Mouse (Mus musculus) G1E-ER4 (cell line): ENCODE data around the gene Stat5b. TPM values are rescaled to one million over a fixed set of nuclear protein-coding genes. Genes with fewer than 3 reads are reported as not detected.

Experiments used
- GATA1 ChIP-seq: IDR thresholded peaks from one replicate; pipeline ENCODE4 v1.8.0; 2012; ENCODE audit warnings: low read length, inconsistent platforms
- polyA plus RNA-seq: library from polyadenylated mRNA; stranded (reverse); fragments of >175 nt; gene quantifications from 2 replicates; pipeline ENCODE4 v1.2.3, GENCODE M21; 2012

The Stat5b gene
- polyA plus RNA-seq, 1 experiment = 31.7 TPM

- no peak for TF ChIP-seq GATA1
These were observed 100.4 kb downstream of the Stat5b start for GRCm38 (mm10) chr11:100750127-100750526.

- TF ChIP-seq GATA1 = no peak
These were observed 101.1 kb downstream of the Stat5b start for GRCm38 (mm10) chr11:100749469-100749868.

- TF ChIP-seq GATA1 = no peak
These were observed 101.9 kb downstream of the Stat5b start for GRCm38 (mm10) chr11:100748620-100749019.

DNA sequence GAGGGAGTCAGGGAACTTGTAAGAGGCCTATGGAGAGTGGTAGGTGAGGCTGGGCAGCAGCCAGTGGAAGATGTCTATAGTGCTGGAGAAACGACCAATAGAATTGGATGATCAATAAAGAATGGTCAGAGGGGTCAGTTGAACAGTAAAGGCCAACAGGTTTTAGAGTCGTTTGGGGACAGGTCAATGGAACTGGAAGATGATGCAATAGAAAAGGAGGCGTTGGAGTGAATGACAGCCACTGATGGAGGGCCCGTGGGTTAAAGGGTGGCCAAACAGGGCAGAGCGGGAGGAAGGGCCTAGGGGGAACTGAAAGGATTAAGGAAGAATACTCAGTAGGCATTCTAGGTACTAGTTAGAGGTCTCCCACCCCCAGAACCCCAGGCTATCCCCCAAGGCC lies 103.4 kb downstream of the Stat5b start:
- no peak for TF ChIP-seq GATA1

- TF ChIP-seq GATA1 = no peak
These were observed 104.0 kb downstream of the Stat5b start for GRCm38 (mm10) chr11:100746546-100746945.

DNA sequence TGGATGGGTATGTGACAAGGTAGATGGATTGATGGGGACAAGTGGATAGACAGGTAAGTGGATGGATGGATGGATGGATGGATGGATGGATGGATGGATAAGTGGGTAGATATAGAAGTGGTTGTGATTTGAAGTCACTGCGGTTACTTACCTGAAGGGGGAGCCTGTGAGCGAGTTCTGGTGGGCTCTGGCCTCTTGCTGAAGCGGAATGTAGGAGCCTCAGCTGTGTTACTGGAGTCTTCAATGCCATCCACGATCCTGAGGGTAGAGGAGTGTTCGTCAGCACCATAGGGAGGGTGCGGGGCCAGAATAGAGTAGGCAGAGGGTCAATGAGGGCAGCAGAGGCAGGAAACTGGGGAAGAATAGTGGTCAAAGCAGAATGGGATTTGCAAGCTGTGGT lies 105.4 kb downstream of the Stat5b start:
- no peak for TF ChIP-seq GATA1

- TF ChIP-seq GATA1 = no peak
These were observed 109.2 kb downstream of the Stat5b start for GRCm38 (mm10) chr11:100741348-100741747.

DNA sequence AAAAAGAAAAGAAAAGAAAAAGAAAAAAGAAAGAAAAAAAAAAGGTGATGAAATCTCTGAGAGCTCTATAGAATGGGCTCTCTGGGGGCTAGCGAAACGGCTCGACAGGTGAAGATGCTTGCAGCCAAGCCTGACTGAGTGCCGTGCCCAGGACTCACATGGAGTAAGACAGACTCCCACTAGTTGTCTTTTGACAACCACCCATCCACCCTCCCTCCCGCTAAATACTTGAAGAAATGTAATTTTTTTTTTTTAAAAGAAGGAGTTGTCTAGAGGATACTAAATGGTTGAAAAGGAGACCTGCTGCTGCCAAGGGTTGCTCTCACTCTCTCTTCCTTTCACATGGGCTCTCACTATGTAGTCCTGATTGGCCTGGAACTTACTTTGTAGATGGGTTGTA lies 111.8 kb downstream of the Stat5b start:
- no peak for TF ChIP-seq GATA1

DNA sequence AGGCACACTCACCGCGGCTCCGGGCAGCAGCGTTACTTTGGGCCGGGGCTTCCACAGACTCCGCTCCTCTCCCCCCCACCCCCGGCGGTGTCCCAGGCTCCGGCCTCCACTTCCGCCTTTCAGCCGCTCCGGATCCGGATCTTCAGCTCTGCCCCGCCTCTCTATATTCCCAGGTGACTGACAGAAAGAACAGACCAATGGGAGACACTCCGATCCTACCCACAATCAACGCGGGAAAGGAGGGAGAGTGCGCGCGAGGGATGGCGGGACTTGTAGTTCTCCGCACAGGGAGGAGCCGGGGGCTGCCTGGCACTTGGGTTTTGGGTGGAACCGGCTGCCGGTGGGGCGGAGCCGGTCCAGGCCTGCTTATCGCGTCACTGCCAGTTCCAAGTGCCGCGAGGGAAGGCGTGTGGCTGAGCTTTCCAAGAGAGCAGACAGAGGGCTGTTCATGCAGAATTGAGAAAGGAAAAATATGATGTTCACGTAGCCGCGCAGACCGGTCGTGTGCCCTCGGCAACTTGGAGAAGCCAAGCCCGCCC lies 112.4 kb downstream of the Stat5b start, which contains the start of gene Rab5c:
TSS of gene Rab5c (minus strand) at position 150 of the 539 bp plus-strand sequence.
- no peak for TF ChIP-seq GATA1

DNA sequence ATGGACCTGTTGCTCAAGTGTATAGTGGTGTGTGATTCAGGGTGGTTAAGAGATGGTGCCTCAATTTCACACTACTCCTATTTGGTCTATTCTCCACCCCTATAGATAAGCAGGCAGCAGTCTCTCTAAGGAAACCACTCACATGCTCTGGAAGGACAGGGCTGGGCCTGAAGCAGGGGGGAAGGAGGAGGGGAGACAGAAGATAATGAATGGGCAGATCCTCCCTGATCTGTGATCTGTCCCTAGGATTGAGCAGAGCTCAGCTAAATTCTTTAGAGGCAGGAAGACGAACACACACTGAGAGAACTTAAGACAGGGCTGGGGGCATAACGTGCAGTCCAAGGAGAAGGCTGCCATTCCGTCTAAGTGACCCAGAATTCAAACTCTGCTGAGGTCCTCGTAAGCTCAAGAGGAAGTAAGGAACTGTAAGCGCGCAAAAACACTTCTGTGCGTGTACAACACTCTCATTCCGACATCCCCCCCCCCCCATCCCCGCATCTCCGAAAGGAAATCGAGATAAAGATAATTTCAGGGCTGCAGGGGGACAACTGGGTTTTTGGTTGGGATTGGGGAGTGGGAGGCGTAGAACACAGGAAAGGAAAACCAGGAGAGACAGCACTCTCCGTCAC lies 113.3 kb downstream of the Stat5b start:
- TF ChIP-seq GATA1 = peak; percentile 64

- TF ChIP-seq GATA1 = no peak
These were observed 113.8 kb downstream of the Stat5b start for GRCm38 (mm10) chr11:100736746-100737080.

DNA sequence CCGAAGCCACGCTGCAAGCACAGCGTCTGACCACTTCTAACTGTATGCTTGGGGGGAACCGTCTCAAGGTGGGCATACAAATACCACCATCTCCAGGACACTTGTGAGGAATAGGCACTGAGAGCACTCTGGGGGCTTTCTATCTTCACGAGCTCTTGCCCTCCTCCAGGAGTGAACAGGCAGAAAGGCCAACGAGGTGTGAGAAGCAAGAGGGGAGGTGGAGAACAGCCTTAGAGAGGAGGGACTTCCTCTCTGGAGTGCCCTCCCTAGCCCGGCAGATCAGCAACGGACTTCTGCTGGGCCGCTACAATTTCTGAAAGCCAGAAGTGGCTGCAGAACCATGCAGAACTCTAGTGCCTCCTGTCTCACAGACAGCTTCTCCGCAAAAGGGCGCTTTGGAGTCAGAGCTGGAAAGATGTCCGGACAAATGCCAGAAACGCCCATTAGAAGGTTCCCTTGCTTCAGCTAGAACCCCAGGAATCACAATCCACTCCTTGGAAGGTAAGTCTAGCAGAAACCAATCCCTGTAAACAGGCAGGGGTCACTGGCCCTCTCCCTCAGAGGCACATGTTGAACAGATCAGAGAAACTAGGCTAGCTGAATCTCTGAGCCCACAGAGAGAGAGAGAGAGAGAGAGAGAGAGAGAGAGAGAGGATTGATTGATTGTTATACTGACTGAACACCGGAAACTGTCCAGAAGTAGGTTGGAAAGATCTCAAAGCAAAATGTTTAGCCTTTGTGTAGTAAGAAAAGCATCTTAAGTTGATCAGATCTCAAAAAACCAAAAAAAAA lies 114.4 kb downstream of the Stat5b start:
- TF ChIP-seq GATA1 = no peak

- no peak for TF ChIP-seq GATA1
These were observed 115.2 kb downstream of the Stat5b start for GRCm38 (mm10) chr11:100735134-100735865.

Other genes with a start within 250 kb of the Stat5b start
- 52.6 and 60.7 TPM in 2 replicates for gene Nkiras2, start 231.5 kb downstream of the Stat5b start, polyA plus RNA-seq
- gene Dnajc7, start 230.6 kb downstream of the Stat5b start, polyA plus RNA-seq = 96.0 and 111 TPM in 2 replicates
- not detected in 2 replicates for gene Zfp385c, start 158.3 kb downstream of the Stat5b start, polyA plus RNA-seq
- 1.2 and 2.4 TPM in 2 replicates for gene Dhx58, start 146.5 kb downstream of the Stat5b start, polyA plus RNA-seq
- gene Kat2a, start 138.3 kb downstream of the Stat5b start, polyA plus RNA-seq = 87.0 and 106 TPM in 2 replicates
- 0.26 and 0.37 TPM in 2 replicates for gene Hspb9, start 136.9 kb downstream of the Stat5b start, polyA plus RNA-seq
- gene Rab5c, start 112.5 kb downstream of the Stat5b start, polyA plus RNA-seq = 345 and 399 TPM in 2 replicates
- gene Kcnh4, start 90.8 kb downstream of the Stat5b start, polyA plus RNA-seq = 0.02 TPM in 1 of 2 replicates, not detected in the other
- gene Hcrt, start 87.8 kb downstream of the Stat5b start, polyA plus RNA-seq = not detected in 2 replicates
- 4.4 and 5.2 TPM in 2 replicates for gene Ghdc, start 79.8 kb downstream of the Stat5b start, polyA plus RNA-seq
- 23.3 and 27.0 TPM in 2 replicates for gene Stat5a, start 8.6 kb upstream of the Stat5b start, polyA plus RNA-seq
- gene Stat3, start 88.8 kb upstream of the Stat5b start, polyA plus RNA-seq = 10.6 and 22.4 TPM in 2 replicates
- 0.93 and 1.4 TPM in 2 replicates for gene Cavin1, start 120.2 kb upstream of the Stat5b start, polyA plus RNA-seq
- gene Atp6v0a1, start 158.7 kb upstream of the Stat5b start, polyA plus RNA-seq = 50.3 and 55.2 TPM in 2 replicates
- gene Naglu, start 219.3 kb upstream of the Stat5b start, polyA plus RNA-seq = 3.7 and 8.6 TPM in 2 replicates
- gene Hsd17b1, start 227.7 kb upstream of the Stat5b start, polyA plus RNA-seq = 0.06 and 0.09 TPM in 2 replicates
- 39.5 and 44.5 TPM in 2 replicates for gene Coasy, start 231.8 kb upstream of the Stat5b start, polyA plus RNA-seq
- 16.7 and 22.4 TPM in 2 replicates for gene Mlx, start 236.6 kb upstream of the Stat5b start, polyA plus RNA-seq
- gene Psmc3ip, start 244.7 kb upstream of the Stat5b start, polyA plus RNA-seq = 27.1 and 30.8 TPM in 2 replicates